Mouse (Mus musculus) ES-CJ7 (cell line): ENCODE measurements around the gene Tcp10c.
"Not testable (repeated sequence)": the region's sequence is repeated elsewhere in the genome, so short reads cannot be mapped to it uniquely, and the experiment has no call there.

ENCODE experiments used
- DNase-seq: peaks from one replicate; pipeline ENCODE4 v3.0.0; 2011; ENCODE audit warnings: low read depth, low spot score

The Tcp10c gene

GRCm38 (mm10) chr17:13381286-13381685 is 26.9 kb downstream of the Tcp10c start:
- DNase-seq = not testable (repeated sequence)

GRCm38 (mm10) chr17:13391020-13391419 is 36.6 kb downstream of the Tcp10c start:
- DNase-seq = not testable (repeated sequence)

- DNase-seq = not testable (repeated sequence)
Measured at GRCm38 (mm10) chr17:13399961-13400360, 45.6 kb downstream of the Tcp10c start.

DNA sequence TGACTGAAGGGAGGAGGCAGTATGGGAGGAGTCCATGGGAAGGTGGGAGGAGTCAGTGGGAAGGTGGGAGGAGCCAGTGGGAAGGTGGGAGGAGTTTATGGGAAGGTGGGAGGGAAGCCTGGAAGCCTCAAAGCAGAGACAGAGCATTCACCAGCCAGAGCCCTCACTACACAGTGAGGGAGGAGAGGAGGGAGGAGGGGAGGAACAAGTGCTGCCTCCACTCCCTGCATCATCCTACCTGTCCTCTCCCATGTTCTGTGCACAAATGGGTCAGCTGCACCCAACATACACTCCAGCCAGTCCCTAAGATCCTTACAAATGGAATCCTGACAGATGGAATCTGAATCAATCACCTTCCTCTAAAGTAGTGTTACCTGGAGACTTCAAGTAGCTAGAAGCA is 47.7 kb downstream of the Tcp10c start:
- not testable (repeated sequence) for DNase-seq

DNA sequence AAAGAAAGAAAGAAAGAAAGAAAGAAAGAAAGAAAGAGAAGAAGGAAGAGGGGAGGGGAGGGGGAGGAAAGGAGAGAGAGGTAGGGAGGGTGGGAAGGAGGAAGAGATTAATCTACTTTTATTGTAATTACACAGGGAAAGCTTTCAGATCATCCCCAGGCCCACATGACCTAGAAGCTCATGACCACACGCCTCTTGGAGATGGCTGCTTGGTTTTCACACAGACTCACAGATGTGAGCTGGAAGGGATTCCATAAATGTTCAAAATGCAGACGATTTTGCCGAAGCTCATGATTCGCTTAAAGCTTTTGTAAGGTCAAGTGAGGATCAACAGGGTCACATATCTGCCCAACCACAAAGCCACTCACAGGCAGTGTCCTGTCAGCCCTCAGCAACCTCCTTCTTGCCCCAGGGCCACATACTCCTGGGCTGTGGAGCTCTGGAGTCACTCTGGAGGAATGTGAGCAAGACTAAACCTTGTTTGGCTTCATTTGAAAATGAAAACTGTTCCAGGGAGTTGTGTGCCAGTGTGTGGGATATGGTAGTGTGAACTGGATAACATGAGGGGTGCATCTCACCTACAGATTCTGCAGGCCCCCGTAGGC is 49.3 kb downstream of the Tcp10c start:
- not testable (repeated sequence) for DNase-seq

- DNase-seq = peak; percentile 6
Measured at GRCm38 (mm10) chr17:13406023-13406422, 51.7 kb downstream of the Tcp10c start.

DNA sequence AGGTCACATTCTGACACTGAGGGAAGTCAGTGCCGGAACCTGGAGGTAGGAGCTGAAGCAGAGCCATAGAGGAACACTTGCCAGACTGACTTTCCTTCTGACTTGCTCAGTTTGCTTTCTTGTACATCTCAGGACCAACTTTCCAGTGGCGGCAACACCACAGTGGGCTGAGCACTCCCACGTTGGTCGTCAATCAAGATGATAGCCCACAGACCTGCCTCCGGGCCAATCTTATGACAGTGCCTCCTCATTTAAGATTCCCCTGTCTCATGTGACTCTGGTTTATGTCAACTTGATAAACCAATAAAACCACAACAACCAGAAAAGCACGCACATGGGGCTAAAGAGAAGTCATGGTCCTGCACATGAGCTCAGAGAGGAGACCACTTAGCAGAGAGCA is 52.3 kb downstream of the Tcp10c start:
- DNase-seq = not testable (repeated sequence)

GRCm38 (mm10) chr17:13407621-13408256 is 53.4 kb downstream of the Tcp10c start:
- not testable (repeated sequence) for DNase-seq

- not testable (repeated sequence) for DNase-seq
Measured at GRCm38 (mm10) chr17:13408257-13408633, 53.9 kb downstream of the Tcp10c start.

DNA sequence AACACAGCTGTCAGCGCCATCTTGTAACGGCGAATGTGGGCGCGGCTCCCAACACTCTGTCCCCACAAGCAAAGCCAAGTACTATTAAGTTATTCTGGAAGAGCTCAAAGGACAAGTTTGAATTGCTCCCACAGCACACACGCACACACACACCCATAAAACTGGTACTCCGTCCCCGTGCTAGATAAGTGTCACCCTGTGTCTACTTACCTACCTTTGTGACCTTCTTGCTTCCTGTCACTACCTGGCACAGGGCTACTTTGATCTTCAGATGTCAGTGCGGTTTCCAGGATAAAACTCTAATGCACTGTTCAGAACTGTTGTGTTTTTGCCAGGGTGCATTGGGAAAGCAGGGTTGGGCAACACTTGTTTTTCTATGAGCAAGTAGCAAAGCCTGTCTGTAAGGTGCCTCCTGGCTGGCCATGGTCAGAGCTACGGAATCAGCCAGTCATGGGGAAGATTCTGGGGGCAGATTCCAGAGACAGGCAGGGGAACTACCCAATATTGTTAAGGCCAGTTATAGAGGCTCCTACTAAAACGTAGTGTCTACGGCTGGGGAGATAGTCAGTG is 66.7 kb downstream of the Tcp10c start:
- DNase-seq = not testable (repeated sequence)

GRCm38 (mm10) chr17:13422638-13423037 is 68.3 kb downstream of the Tcp10c start:
- DNase-seq = not testable (repeated sequence)

DNA sequence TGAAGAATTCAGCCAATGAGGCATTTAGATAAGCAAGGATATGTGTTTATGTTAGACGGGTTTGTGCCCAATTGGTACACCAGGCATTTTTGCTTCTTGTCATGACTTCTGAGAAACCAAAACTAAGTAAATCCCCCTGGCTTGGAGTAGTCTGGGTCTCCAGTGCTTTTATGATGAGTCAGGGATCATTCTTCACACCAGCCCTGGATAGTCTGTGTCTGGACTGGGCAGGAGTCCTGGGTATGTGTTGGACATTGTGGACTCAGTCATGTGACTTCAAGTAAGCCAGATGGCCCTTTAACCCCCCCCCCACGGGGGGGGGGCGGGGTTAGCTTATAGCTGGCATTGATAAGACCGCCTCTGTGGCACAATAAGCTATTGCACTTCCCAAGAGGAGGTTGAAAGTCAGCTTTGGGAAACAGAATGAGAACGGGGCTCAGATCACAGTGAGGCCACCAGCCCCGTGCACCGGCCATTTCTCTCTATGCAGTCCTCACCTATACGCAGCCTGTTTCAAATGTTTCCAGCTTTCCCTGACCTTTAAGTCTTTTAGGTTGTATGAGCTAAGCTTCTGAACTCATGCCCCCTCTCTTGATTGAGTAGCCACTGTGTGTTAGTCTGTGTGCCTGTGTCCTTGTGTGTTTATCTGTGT is 69.1 kb downstream of the Tcp10c start:
- not testable (repeated sequence) for DNase-seq

GRCm38 (mm10) chr17:13424321-13424720 is 69.9 kb downstream of the Tcp10c start:
- not testable (repeated sequence) for DNase-seq

- not testable (repeated sequence) for DNase-seq
Measured at GRCm38 (mm10) chr17:13425694-13426093, 71.3 kb downstream of the Tcp10c start.

GRCm38 (mm10) chr17:13426508-13426907 is 72.1 kb downstream of the Tcp10c start:
- DNase-seq = not testable (repeated sequence)
